Mouse (Mus musculus) forebrain, embryonic 10.5 days (tissue): ENCODE data around the gene Bhlhe40. TPM values are rescaled to one million over a fixed set of nuclear protein-coding genes. Genes with fewer than 3 reads are reported as not detected.

Experiments used
- polyA plus RNA-seq: library from polyadenylated mRNA; unstranded; fragments of >200 nt; fragmentation: Nextera tagmentation; extraction: Ambion mirVana; gene quantifications from 2 replicates; pipeline ENCODE4 v1.2.1, GENCODE M21; 2016

Bhlhe40 gene
- polyA plus RNA-seq, 1 experiment from 2014 or later, result 3.1 TPM

Other genes with a start within 250 kb of the Bhlhe40 start
- 62.6 and 64.6 TPM in 2 replicates for gene Arl8b, start 122.5 kb downstream of the Bhlhe40 start, polyA plus RNA-seq
- gene Edem1, start 168.0 kb downstream of the Bhlhe40 start, polyA plus RNA-seq, result 16.4 and 20.0 TPM in 2 replicates